Mouse (Mus musculus) hindbrain, embryonic 13.5 days (tissue): ENCODE data around the gene Hormad1. TPM values are rescaled to one million over a fixed set of nuclear protein-coding genes. Genes with fewer than 3 reads are reported as not detected.
"Not testable (repeated sequence)": the region's sequence is repeated elsewhere in the genome, so short reads cannot be mapped to it uniquely, and the experiment has no call there.

Experiments
- ATAC-seq: fragments of 200-750 bp; cut with Nextera tagmentation; 2 replicates; pipeline ENCODE4 v1.8.0; 2017; ENCODE audit warnings: moderate TSS enrichment; ENCODE audit not compliant: low FRiP score
- H3K27ac ChIP-seq: fragments of 300-500 bp; sonication (generic); 2 replicates; pipeline ENCODE4 v1.5.1; 2015; ENCODE audit warnings: inconsistent platforms, mild to moderate bottlenecking, moderate library complexity
- H3K27me3 ChIP-seq: fragments of 300-500 bp; sonication (generic); 2 replicates; pipeline ENCODE4 v1.6.1; 2015; ENCODE audit warnings: mild to moderate bottlenecking, inconsistent platforms
- H3K36me3 ChIP-seq: fragments of 300-500 bp; sonication (generic); 2 replicates; pipeline ENCODE4 v1.6.1; 2015; ENCODE audit warnings: mild to moderate bottlenecking, inconsistent platforms
- H3K4me1 ChIP-seq: fragments of 300-500 bp; sonication (generic); replicated peaks from 2 replicates; pipeline ENCODE4 v1.6.1; 2015; ENCODE audit warnings: inconsistent platforms
- H3K4me2 ChIP-seq: fragments of 300-500 bp; sonication (generic); 2 replicates; pipeline ENCODE4 v1.6.1; 2015; ENCODE audit warnings: inconsistent platforms, mild to moderate bottlenecking, moderate library complexity
- H3K4me3 ChIP-seq: fragments of 300-500 bp; sonication (generic); 2 replicates; pipeline ENCODE4 v1.5.1; 2015; ENCODE audit warnings: mild to moderate bottlenecking, inconsistent platforms
- H3K9ac ChIP-seq: fragments of 300-500 bp; sonication (generic); 2 replicates; pipeline ENCODE4 v1.6.1; 2015; ENCODE audit warnings: mild to moderate bottlenecking, inconsistent platforms
- H3K9me3 ChIP-seq: fragments of 300-500 bp; sonication (generic); 2 replicates; pipeline ENCODE4 v1.6.1; 2016; ENCODE audit warnings: inconsistent platforms
- WGBS: fragments of 180-500 bp; shearing (Covaris S2); methylation state at CpG from one replicate; pipeline ENCODE4 v1.1.7; 2015; 5-methylcytosine and 5-hydroxymethylcytosine counted together
- polyA plus RNA-seq: library from polyadenylated mRNA; unstranded; fragments of >200 nt; fragmentation: Nextera tagmentation; extraction: Ambion mirVana; gene quantifications from 2 replicates; pipeline ENCODE4 v1.2.1, GENCODE M21; 2015

The Hormad1 gene
- polyA plus RNA-seq, 1 experiment from 2014 or later, result not detected

- Histone ChIP-seq H3K4me2 (peak overlapping the region; percentile 62), H3K27ac (peak overlapping the region; percentile 67), H3K27me3 (no peaks in the 10 kb centered on the region), H3K36me3 (peaks cover 12% of the 10 kb centered on the region), H3K9me3 (no peaks in the 10 kb centered on the region), H3K4me1 (peaks cover 9% of the 10 kb centered on the region), H3K4me3 (peak overlapping the region; percentile 65), H3K9ac (no peak overlapping the region)
- 50% methylated on average over 8 of the region's 8 CpGs for WGBS
- no peak for ATAC-seq
Measured at GRCm38 (mm10) chr3:95587754-95588603, 28.5 kb downstream of the Hormad1 start.

- H3K27ac ChIP-seq, result peak within 1 kb of the TSS; percentile 79
- no peaks in the 10 kb centered on the region for H3K9me3 ChIP-seq
- H3K36me3 ChIP-seq, result peaks cover 17% of the 10 kb centered on the region
- peak within 1 kb of the TSS; percentile 74 for H3K4me2 ChIP-seq
- under 1% methylated on average over 12 of the region's 12 CpGs for WGBS
- peak within 1 kb of the TSS; percentile 65 for H3K4me3 ChIP-seq
- H3K27me3 ChIP-seq, result no peaks in the 10 kb centered on the region
- H3K9ac ChIP-seq, result peak within 1 kb of the TSS; percentile 72
- H3K4me1 ChIP-seq, result peaks cover 9% of the 10 kb centered on the region
- ATAC-seq, result peak; percentile 100
Measured at GRCm38 (mm10) chr3:95588604-95589086, 29.2 kb downstream of the Hormad1 start, which contains the start of gene Golph3l. Gene Golph3l (plus strand): TSS chr3:95588934.

- Histone ChIP-seq H3K9ac (no peak overlapping the region), H3K36me3 (peaks cover 33% of the 10 kb centered on the region), H3K4me3 (no peak overlapping the region), H3K27ac (no peak overlapping the region), H3K4me2 (no peak overlapping the region), H3K4me1 (no peaks in the 10 kb centered on the region), H3K27me3 (no peaks in the 10 kb centered on the region), H3K9me3 (no peaks in the 10 kb centered on the region)
- no peak for ATAC-seq
Measured at GRCm38 (mm10) chr3:95598734-95599133, 39.3 kb downstream of the Hormad1 start.

GRCm38 (mm10) chr3:95601287-95601686, 41.8 kb downstream of the Hormad1 start:
- Histone ChIP-seq H3K4me3 (no peak overlapping the region), H3K36me3 (peaks cover 22% of the 10 kb centered on the region), H3K9ac (no peak overlapping the region), H3K4me1 (no peaks in the 10 kb centered on the region), H3K9me3 (no peaks in the 10 kb centered on the region), H3K27ac (no peak overlapping the region), H3K27me3 (no peaks in the 10 kb centered on the region), H3K4me2 (no peak overlapping the region)
- ATAC-seq, result no peak
- WGBS, result 92% methylated on average over 3 of the region's 3 CpGs

DNA sequence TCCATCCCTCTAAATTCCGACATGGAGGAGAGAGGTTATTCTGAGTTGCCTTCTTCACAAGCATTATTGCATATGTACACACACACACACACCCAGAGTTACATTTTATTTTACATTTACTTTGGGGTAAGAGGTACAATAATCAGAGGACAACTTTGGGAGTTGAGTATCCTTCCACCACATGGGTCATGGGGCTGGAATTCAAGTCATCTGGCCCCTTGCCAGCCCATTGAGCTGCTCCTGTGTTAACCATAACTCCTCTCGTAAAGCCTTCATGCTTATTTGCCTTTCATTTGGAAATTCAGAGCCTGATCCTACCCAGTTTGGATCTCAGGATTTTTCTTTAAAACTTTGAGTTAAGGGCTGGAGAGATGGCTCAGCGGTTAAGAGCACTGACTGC, 46.6 kb downstream of the Hormad1 start:
- Histone ChIP-seq H3K36me3 (peaks cover 46% of the 10 kb centered on the region), H3K4me3 (no peak overlapping the region), H3K4me2 (no peak overlapping the region), H3K9ac (no peak overlapping the region), H3K9me3 (no peaks in the 10 kb centered on the region), H3K27ac (no peak overlapping the region), H3K4me1 (no peaks in the 10 kb centered on the region), H3K27me3 (no peaks in the 10 kb centered on the region)
- ATAC-seq, result no peak
- 86% methylated on average over 3 of the region's 3 CpGs for WGBS

- ATAC-seq, result no peak
- Histone ChIP-seq H3K4me2 (no peak overlapping the region), H3K27me3 (no peaks in the 10 kb centered on the region), H3K36me3 (peaks cover 50% of the 10 kb centered on the region), H3K9ac (no peak overlapping the region), H3K4me1 (no peaks in the 10 kb centered on the region), H3K4me3 (no peak overlapping the region), H3K27ac (no peak overlapping the region), H3K9me3 (no peaks in the 10 kb centered on the region)
- WGBS, result 78% methylated on average over 3 of the region's 3 CpGs
Measured at GRCm38 (mm10) chr3:95609195-95609594, 49.7 kb downstream of the Hormad1 start.

GRCm38 (mm10) chr3:95613996-95614395, 54.5 kb downstream of the Hormad1 start:
- Histone ChIP-seq H3K9ac (no peak overlapping the region), H3K4me2 (no peak overlapping the region), H3K4me3 (no peak overlapping the region), H3K4me1 (no peaks in the 10 kb centered on the region), H3K27me3 (no peaks in the 10 kb centered on the region), H3K27ac (no peak overlapping the region), H3K36me3 (peaks cover 51% of the 10 kb centered on the region), H3K9me3 (no peaks in the 10 kb centered on the region)
- WGBS, result 100% methylated on average over 1 of the region's 1 CpGs
- no peak for ATAC-seq

DNA sequence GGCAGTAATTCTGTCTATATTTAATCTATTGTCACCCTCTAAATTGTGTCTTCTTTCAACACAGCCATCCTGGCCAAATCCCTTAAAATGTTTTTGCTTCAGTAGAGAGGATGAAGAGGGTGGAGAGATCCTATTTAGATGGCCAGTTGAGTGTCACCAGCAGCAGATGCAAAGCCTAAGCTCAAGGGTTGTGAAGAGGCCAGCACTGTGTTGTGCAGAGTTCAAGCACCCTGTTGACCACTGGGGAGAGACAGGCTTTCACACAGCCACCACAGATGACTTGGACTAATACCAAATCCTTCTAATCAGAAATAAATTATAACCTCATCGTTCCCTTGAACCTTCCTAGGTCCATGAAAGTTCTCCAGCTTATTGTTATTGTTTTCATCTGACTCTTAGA, 59.0 kb downstream of the Hormad1 start:
- no peak for ATAC-seq
- H3K27me3 ChIP-seq, result no peaks in the 10 kb centered on the region
- 95% methylated on average over 1 of the region's 1 CpGs for WGBS
- H3K36me3 ChIP-seq, result peaks cover 50% of the 10 kb centered on the region
- H3K4me1 ChIP-seq, result peaks cover 3% of the 10 kb centered on the region
- no peaks in the 10 kb centered on the region for H3K9me3 ChIP-seq
- no peak overlapping the region for H3K4me3 ChIP-seq
- no peak overlapping the region for H3K9ac ChIP-seq
- H3K4me2 ChIP-seq, result no peak overlapping the region
- no peak overlapping the region for H3K27ac ChIP-seq

- Histone ChIP-seq H3K27me3 (no peaks in the 10 kb centered on the region), H3K9ac (no peak overlapping the region), H3K4me2 (no peak overlapping the region), H3K27ac (no peak overlapping the region), H3K4me1 (peaks cover 16% of the 10 kb centered on the region), H3K4me3 (no peak overlapping the region), H3K9me3 (no peaks in the 10 kb centered on the region), H3K36me3 (peaks cover 38% of the 10 kb centered on the region)
- WGBS, result 87% methylated on average over 1 of the region's 1 CpGs
- ATAC-seq, result no peak
Measured at GRCm38 (mm10) chr3:95621241-95621640, 61.8 kb downstream of the Hormad1 start.

DNA sequence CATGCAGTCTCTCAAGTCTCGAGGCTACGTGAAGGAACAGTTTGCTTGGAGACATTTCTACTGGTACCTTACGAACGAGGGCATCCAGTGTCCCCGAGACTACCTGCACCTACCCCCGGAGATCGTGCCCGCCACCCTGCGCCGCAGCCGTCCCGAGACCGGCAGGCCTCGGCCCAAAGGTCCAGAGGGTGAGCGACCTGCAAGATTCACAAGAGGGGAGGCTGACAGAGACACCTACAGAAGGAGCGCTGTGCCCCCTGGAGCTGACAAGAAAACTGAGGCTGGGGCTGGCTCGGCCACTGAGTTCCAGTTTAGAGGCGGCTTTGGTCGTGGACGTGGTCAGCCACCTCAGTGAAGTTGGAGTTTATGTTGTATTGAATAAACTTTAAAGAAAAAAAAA, 62.9 kb downstream of the Hormad1 start:
- H3K27ac ChIP-seq, H3K9ac ChIP-seq, H3K27me3 ChIP-seq, H3K4me2 ChIP-seq, H3K9me3 ChIP-seq, H3K4me3 ChIP-seq, ATAC-seq: not testable (repeated sequence)
- peaks cover 28% of the 10 kb centered on the region for H3K4me1 ChIP-seq
- WGBS, result 96% methylated on average over 20 of the region's 20 CpGs
- peaks cover 36% of the 10 kb centered on the region for H3K36me3 ChIP-seq

DNA sequence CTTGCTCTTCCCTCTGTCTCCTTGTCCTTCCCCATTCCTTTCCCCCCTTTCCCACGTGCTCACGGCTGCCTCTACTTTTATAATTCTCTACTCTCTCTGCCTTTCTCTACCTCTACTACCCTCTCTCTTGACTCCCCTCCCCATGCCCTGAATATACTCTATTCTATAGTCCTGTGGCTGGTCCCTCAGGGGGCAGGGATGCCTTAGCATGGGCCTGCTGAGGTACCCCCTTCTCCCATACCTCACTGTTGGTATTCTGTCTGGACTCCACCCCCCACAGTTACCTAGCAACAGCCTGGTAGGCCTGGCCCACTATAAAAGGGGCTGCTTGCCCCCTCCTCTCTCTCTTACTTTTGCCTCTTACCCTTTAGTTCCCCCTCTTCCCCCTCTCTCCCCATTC, 64.1 kb downstream of the Hormad1 start:
- 68% methylated on average over 2 of the region's 2 CpGs for WGBS
- no peak overlapping the region for H3K27ac ChIP-seq
- peaks cover 37% of the 10 kb centered on the region for H3K36me3 ChIP-seq
- no peaks in the 10 kb centered on the region for H3K9me3 ChIP-seq
- no peak for ATAC-seq
- H3K9ac ChIP-seq, result no peak overlapping the region
- no peak overlapping the region for H3K4me2 ChIP-seq
- H3K4me1 ChIP-seq, result peaks cover 36% of the 10 kb centered on the region
- no peaks in the 10 kb centered on the region for H3K27me3 ChIP-seq
- no peak overlapping the region for H3K4me3 ChIP-seq

GRCm38 (mm10) chr3:95623991-95624515, 64.6 kb downstream of the Hormad1 start:
- not testable (repeated sequence) for ATAC-seq
- 78% methylated on average over 5 of the region's 5 CpGs for WGBS
- peak overlapping the region; percentile 62 for H3K9ac ChIP-seq

More at GRCm38 (mm10) chr3:95623991-95624515, 64.6 kb downstream of the Hormad1 start:
- Histone ChIP-seq H3K4me1 (peaks cover 36% of the 10 kb centered on the region), H3K4me3 (peak overlapping the region; percentile 61), H3K27ac (peak overlapping the region; percentile 85), H3K36me3 (peaks cover 40% of the 10 kb centered on the region), H3K4me2 (peak overlapping the region; percentile 55)
- H3K27me3 ChIP-seq, H3K9me3 ChIP-seq: not testable (repeated sequence)
